Mouse (Mus musculus) bone marrow, adult 2 months (tissue): ENCODE data around the gene Irf6.

Experiments
- CTCF ChIP-seq: fragments of 200-500 bp; IDR thresholded peaks from 2 replicates; pipeline ENCODE4 v1.5.1; 2011; ENCODE audit warnings: low read length, control low read depth; ENCODE audit not compliant: control insufficient read depth, insufficient read depth
- POLR2A ChIP-seq: fragments of 200-500 bp; IDR thresholded peaks from 2 replicates; pipeline ENCODE4 v1.6.1; 2011; ENCODE audit warnings: low read depth, mild to moderate bottlenecking, control low read depth, low read length, borderline replicate concordance; ENCODE audit not compliant: control insufficient read depth

- TF ChIP-seq CTCF (no peak), POLR2A (no peak)
Measured at GRCm38 (mm10) chr1:193169856-193170255, 16.9 kb downstream of the Irf6 start.
